Mouse (Mus musculus) lung, postnatal 0 days (tissue): ENCODE measurements around the gene Hhipl1. TPM values are rescaled to one million over a fixed set of nuclear protein-coding genes. Genes with fewer than 3 reads are reported as not detected.
A peak's percentile ranks its signal among the peaks of the same experiment; 100 is the strongest.

Source experiments
- ATAC-seq: fragments of 200-750 bp; cut with Nextera tagmentation; 2 replicates; pipeline ENCODE4 v1.8.0; 2017; ENCODE audit warnings: moderate library complexity
- DNase-seq: peaks from one replicate; pipeline ENCODE4 v3.0.0-alpha.2; 2016; ENCODE audit warnings: low spot score
- H3K27ac ChIP-seq: fragments of 300-500 bp; sonication (generic); 2 replicates; pipeline ENCODE4 v1.5.1; 2014; ENCODE audit warnings: antibody characterized with exemption, mild to moderate bottlenecking, low read length, mixed read lengths
- H3K27me3 ChIP-seq: fragments of 300-500 bp; sonication (generic); replicated peaks from 2 replicates; pipeline ENCODE4 v1.6.1; 2014; ENCODE audit warnings: low read length, mixed read lengths; ENCODE audit not compliant: insufficient read depth
- H3K36me3 ChIP-seq: fragments of 300-500 bp; sonication (generic); 2 replicates; pipeline ENCODE4 v1.6.1; 2014; ENCODE audit warnings: low read length, mixed read lengths; ENCODE audit not compliant: insufficient read depth
- H3K4me1 ChIP-seq: fragments of 300-500 bp; sonication (generic); 2 replicates; pipeline ENCODE4 v1.6.1; 2014; ENCODE audit warnings: antibody characterized with exemption, low read depth, low read length, mixed read lengths; ENCODE audit not compliant: insufficient read depth
- H3K4me2 ChIP-seq: fragments of 300-500 bp; sonication (generic); replicated peaks from 2 replicates; pipeline ENCODE4 v1.6.1; 2014; ENCODE audit warnings: low read depth, mild to moderate bottlenecking, low read length, moderate library complexity, mixed read lengths
- H3K4me3 ChIP-seq: fragments of 300-500 bp; sonication (generic); 2 replicates; pipeline ENCODE4 v1.5.1; 2014; ENCODE audit warnings: low read depth, low read length
- H3K9ac ChIP-seq: fragments of 300-500 bp; sonication (generic); replicated peaks from 2 replicates; pipeline ENCODE4 v1.6.1; 2014; ENCODE audit warnings: low read depth, mild to moderate bottlenecking
- H3K9me3 ChIP-seq: fragments of 300-500 bp; sonication (generic); 2 replicates; pipeline ENCODE4 v1.6.1; 2016; ENCODE audit warnings: low read length, mixed read lengths
- CTCF ChIP-seq: IDR thresholded peaks from 2 replicates; pipeline ENCODE4 v1.5.1; 2016; ENCODE audit warnings: antibody characterized with exemption, mild to moderate bottlenecking
- EP300 ChIP-seq: IDR thresholded peaks from 2 replicates; pipeline ENCODE4 v1.6.1; 2016; ENCODE audit warnings: antibody characterized with exemption, mild to moderate bottlenecking, control low read depth
- WGBS: fragments of 180-500 bp; shearing (Covaris S2); extraction: QIAGEN DNeasy Blood & Tissue Kit; methylation state at CpG from one replicate; pipeline ENCODE4 v1.1.7; 2014; 5-methylcytosine and 5-hydroxymethylcytosine counted together
- polyA plus RNA-seq: library from polyadenylated mRNA; unstranded; fragments of >200 nt; fragmentation: Nextera tagmentation; extraction: Ambion mirVana; gene quantifications from 2 replicates; pipeline ENCODE4 v1.2.1, GENCODE M21; 2015

Gene Hhipl1
- polyA plus RNA-seq, 1 experiment from 2014 or later = 0.35 TPM

DNA sequence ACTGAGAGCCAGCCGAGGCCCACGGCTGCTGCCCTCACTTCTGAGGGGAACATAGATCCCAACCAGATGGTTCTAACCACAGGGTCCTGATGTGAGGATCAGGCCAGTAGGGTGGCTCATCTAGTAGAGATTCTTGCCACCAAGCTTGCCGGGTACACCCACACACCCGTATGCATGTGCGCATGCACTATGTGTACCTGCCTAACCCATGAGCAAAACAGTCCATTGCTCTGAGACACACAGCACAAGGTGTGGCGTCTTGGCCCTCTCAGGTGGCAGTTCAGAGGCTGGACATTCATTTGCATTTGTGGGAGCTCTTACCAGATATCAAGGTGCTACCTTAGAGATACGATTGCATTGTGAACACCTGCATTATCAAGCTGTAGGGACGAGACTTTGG lies 42.1 kb downstream of the Hhipl1 start:
- no peak for TF ChIP-seq EP300
- TF ChIP-seq CTCF = no peak
- Histone ChIP-seq H3K27ac (no peak overlapping the region), H3K9ac (no peak overlapping the region), H3K9me3 (no peaks in the 10 kb centered on the region), H3K4me1 (no peaks in the 10 kb centered on the region), H3K4me2 (no peak overlapping the region), H3K27me3 (0 out of 2 replicates have a peak, but pooled peaks cover 9% of the 10 kb centered on the region), H3K36me3 (no peaks in the 10 kb centered on the region), H3K4me3 (no peak overlapping the region)
- WGBS = 79% methylated on average over 8 of the region's 8 CpGs
- ATAC-seq = no peak
- DNase-seq = no peak

DNA sequence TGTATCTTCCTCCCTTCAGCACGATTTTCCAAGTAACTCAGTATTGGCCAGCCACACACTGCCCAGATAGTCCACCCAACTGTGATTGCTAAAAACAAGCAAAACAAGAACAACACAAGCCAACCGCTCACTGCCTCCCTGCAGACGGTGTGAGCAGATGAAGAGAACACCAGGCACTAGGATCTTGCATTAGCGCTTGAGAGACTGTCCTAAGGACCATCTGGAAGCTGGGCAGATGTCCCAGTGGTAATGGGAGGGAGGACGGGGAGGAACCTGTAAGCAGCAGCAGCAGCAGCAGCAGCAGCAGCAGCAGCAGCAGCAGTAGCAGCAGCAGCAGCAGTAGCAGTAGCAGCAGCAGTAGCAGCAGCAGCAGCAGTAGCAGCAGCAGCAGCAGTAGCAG lies 43.0 kb downstream of the Hhipl1 start:
- ATAC-seq = no peak
- H3K27me3 ChIP-seq = 0 out of 2 replicates have a peak, but pooled peaks cover 16% of the 10 kb centered on the region

DNA sequence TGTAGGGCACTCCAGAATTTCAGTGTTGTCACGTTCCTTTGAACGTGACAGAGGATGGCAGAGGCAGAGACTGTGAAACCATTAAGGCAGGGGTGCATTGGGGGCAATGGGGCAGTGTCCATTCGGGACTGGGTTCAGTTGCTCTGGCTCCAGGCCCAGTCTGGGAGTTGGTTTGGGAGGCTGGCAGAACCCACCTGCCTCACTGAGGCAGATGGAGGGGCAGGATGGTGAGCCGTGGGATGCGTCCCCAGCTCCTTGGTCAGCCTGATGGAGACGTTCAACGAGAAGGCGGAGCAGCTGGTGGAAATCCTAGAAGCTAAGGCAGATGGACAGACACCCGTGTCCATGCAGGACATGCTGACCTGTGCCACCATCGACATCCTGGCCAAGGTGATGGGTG lies 44.9 kb downstream of the Hhipl1 start:
- ATAC-seq (no peak), DNase-seq (no peak)
- TF ChIP-seq CTCF (no peak), EP300 (no peak)
- Histone ChIP-seq H3K27ac (no peak overlapping the region), H3K4me3 (no peak overlapping the region), H3K36me3 (no peaks in the 10 kb centered on the region), H3K9me3 (no peaks in the 10 kb centered on the region), H3K4me1 (no peaks in the 10 kb centered on the region), H3K9ac (no peak overlapping the region), H3K4me2 (no peak overlapping the region), H3K27me3 (0 out of 2 replicates have a peak, but pooled peaks cover 20% of the 10 kb centered on the region)
- 73% methylated on average over 10 of the region's 10 CpGs for WGBS

More for the DNA sequence above, 43.0 kb downstream of the Hhipl1 start:
- Histone ChIP-seq H3K4me1 (no peaks in the 10 kb centered on the region), H3K36me3 (no peaks in the 10 kb centered on the region), H3K4me3 (no peak overlapping the region), H3K9me3 (no peaks in the 10 kb centered on the region), H3K9ac (no peak overlapping the region), H3K27ac (no peak overlapping the region), H3K4me2 (no peak overlapping the region)
- TF ChIP-seq CTCF = no peak
- DNase-seq = no peak
- WGBS = 47% methylated on average over 5 of the region's 5 CpGs

DNA sequence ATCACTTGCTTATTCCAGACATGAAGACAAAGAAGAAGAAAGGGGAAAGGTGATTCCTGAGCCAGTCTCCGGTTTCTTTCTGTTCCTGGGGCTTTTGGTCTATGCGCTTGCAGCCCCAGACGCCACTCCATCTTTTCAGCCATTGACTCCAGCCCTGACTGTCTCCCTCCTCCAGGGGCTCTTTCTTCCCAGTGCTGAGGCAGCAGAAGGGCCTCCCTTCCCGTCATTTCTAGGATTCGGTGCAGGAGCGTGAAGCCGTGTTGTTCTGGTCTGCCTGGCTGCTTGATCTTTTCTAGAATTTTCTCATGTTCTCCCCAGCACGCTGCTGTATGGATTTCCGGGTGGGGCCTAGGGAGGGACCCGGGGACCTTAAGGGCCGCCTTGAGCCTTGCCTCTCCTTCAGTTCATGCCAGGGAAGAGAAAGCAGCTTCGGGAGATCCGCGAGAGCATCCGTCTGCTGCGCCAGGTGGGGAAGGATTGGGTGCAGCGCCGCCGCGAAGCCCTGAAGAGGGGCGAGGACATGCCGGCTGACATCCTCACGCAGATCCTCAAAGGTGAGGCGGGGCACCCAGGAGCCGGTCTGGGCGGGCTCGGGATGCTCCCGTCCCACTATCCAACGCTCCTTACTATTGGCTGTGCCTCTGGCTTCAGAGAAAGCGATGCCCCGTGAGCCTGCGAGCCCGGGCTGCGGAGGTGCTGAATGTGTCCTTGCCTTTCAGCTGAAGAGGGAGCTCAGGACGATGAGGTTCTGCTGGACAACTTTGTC lies 46.5 kb downstream of the Hhipl1 start:
- H3K4me3 ChIP-seq = no peak overlapping the region
- H3K27ac ChIP-seq = no peak overlapping the region
- H3K36me3 ChIP-seq = no peaks in the 10 kb centered on the region
- ATAC-seq (no peak), DNase-seq (no peak)
- no peaks in the 10 kb centered on the region for H3K9me3 ChIP-seq
- no peak overlapping the region for H3K9ac ChIP-seq
- 0 out of 2 replicates have a peak, but pooled peaks cover 20% of the 10 kb centered on the region for H3K27me3 ChIP-seq
- no peak for TF ChIP-seq CTCF
- H3K4me2 ChIP-seq = peak overlapping the region; percentile 20
- H3K4me1 ChIP-seq = no peaks in the 10 kb centered on the region
- WGBS = 10% methylated on average over 35 of the region's 35 CpGs

DNA sequence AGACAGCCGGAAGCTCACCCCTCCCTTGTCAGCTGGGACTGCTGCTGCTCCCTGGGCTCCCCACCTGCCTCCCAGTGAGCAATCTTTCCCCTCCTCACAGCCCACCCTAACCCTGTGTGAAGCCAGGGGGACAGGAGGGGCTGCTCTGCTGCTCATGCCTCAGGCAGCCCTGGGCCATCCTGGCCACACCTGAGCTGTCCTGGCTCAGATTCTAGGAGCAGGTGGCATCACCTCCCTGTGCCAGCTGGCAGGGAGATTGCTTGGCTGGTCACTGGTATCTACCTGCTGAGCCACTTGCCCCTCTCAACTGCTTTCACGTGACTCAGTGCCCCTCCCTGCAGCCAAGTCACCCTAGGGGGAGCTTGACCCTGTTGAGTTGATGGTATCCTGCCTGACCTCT lies 48.2 kb downstream of the Hhipl1 start:
- WGBS = 61% methylated on average over 2 of the region's 2 CpGs
- H3K4me3 ChIP-seq = no peak overlapping the region
- no peak for DNase-seq
- ATAC-seq = no peak
- no peak overlapping the region for H3K27ac ChIP-seq
- H3K9me3 ChIP-seq = no peaks in the 10 kb centered on the region
- 0 out of 2 replicates have a peak, but pooled peaks cover 20% of the 10 kb centered on the region for H3K27me3 ChIP-seq
- H3K9ac ChIP-seq = no peak overlapping the region
- TF ChIP-seq EP300 (no peak), CTCF (no peak)
- H3K4me1 ChIP-seq = no peaks in the 10 kb centered on the region
- no peak overlapping the region for H3K4me2 ChIP-seq
- H3K36me3 ChIP-seq = no peaks in the 10 kb centered on the region

DNA sequence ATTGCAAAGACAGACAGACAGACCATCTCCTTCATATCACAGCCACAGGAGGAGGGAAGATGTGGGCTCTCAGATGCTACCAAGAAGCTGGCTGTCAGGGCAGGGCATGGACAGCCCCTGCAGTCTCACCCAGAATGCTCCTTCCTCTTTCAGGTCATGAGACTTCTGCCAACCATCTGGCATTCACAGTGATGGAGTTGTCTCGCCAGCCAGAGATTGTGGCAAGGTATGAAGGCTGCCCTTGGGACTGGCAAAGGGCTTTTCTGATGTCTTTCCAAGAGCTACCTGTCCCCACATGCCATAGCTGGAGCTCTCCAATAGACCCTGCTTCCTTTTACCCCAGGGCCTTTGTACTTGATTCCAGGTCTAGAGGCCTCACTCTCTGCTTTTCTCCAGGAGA lies 49.2 kb downstream of the Hhipl1 start:
- Histone ChIP-seq H3K9ac (no peak overlapping the region), H3K36me3 (no peaks in the 10 kb centered on the region), H3K4me3 (no peak overlapping the region), H3K4me1 (no peaks in the 10 kb centered on the region), H3K27ac (no peak overlapping the region), H3K4me2 (no peak overlapping the region), H3K27me3 (0 out of 2 replicates have a peak, but pooled peaks cover 20% of the 10 kb centered on the region), H3K9me3 (no peaks in the 10 kb centered on the region)
- WGBS = 82% methylated on average over 1 of the region's 1 CpGs
- no peak for DNase-seq
- no peak for ATAC-seq
- no peak for TF ChIP-seq CTCF
